Mouse (Mus musculus) hindbrain, embryonic 14.5 days (tissue): ENCODE results near the gene Idh3g. TPM values are rescaled to one million over a fixed set of nuclear protein-coding genes. Genes with fewer than 3 reads are reported as not detected.

Experiments
- ATAC-seq: fragments of 200-750 bp; cut with Nextera tagmentation; 2 replicates; pipeline ENCODE4 v1.8.0; 2017; ENCODE audit warnings: moderate number of reproducible peaks, mild to moderate bottlenecking, moderate TSS enrichment, moderate library complexity; ENCODE audit not compliant: low FRiP score
- DNase-seq: peaks from one replicate; pipeline ENCODE4 v3.0.0-alpha.2; 2015; ENCODE audit warnings: low spot score
- H3K27ac ChIP-seq: fragments of 300-500 bp; sonication (generic); 2 replicates; pipeline ENCODE4 v1.5.1; 2014; ENCODE audit warnings: mild to moderate bottlenecking, moderate library complexity
- H3K27me3 ChIP-seq: fragments of 300-500 bp; sonication (generic); 2 replicates; pipeline ENCODE4 v1.6.1; 2014; ENCODE audit warnings: mild to moderate bottlenecking, low read length, mixed read lengths; ENCODE audit not compliant: control insufficient read depth, insufficient read depth
- H3K36me3 ChIP-seq: fragments of 300-500 bp; sonication (generic); replicated peaks from 2 replicates; pipeline ENCODE4 v1.6.1; 2014; ENCODE audit not compliant: control insufficient read depth, insufficient read depth
- H3K4me1 ChIP-seq: fragments of 300-500 bp; sonication (generic); replicated peaks from 2 replicates; pipeline ENCODE4 v1.6.1; 2014; ENCODE audit warnings: antibody characterized with exemption, low read length, mixed read lengths; ENCODE audit not compliant: control insufficient read depth, insufficient read depth
- H3K4me2 ChIP-seq: fragments of 300-500 bp; sonication (generic); replicated peaks from 2 replicates; pipeline ENCODE4 v1.6.1; 2014; ENCODE audit warnings: mild to moderate bottlenecking, moderate library complexity
- H3K4me3 ChIP-seq: fragments of 300-500 bp; sonication (generic); replicated peaks from 2 replicates; pipeline ENCODE4 v1.5.1; 2014; ENCODE audit warnings: mild to moderate bottlenecking, low read length
- H3K9ac ChIP-seq: fragments of 300-500 bp; sonication (generic); 2 replicates; pipeline ENCODE4 v1.6.1; 2014
- H3K9me3 ChIP-seq: fragments of 300-500 bp; sonication (generic); 2 replicates; pipeline ENCODE4 v1.6.1; 2016; ENCODE audit warnings: low read length; ENCODE audit not compliant: control insufficient read depth
- WGBS: fragments of 180-500 bp; shearing (Covaris S2); extraction: QIAGEN DNeasy Blood & Tissue Kit; methylation state at CpG from one replicate; pipeline ENCODE4 v1.1.7; 2014; 5-methylcytosine and 5-hydroxymethylcytosine counted together
- polyA plus RNA-seq: library from polyadenylated mRNA; unstranded; fragments of >200 nt; fragmentation: Nextera tagmentation; extraction: Ambion mirVana; gene quantifications from 2 replicates; pipeline ENCODE4 v1.2.1, GENCODE M21; 2014

The Idh3g gene
- polyA plus RNA-seq, 1 experiment from 2014 or later, result 260 TPM

DNA sequence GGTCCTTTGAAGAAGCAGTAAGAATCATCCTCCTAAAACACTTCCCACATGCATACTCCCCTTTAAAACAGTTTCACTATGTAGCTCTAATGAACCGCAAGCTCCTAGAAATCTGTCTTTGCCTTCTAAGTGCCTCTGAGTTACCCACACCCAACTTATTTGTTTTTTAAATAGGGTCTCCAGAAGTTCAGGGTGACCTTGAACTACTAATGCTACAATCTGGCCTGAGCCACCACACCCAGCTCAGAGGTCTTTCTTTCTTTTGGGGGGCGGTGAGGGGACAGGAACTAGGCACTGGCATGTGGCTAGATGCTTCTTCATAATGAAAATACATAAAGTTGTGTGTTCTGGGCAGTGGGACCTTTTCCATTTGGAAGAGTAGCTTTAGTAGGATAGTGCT, 10.8 kb upstream of the Idh3g start:
- no peak for ATAC-seq
- 80% methylated on average over 2 of the region's 2 CpGs for WGBS
- DNase-seq, result no peak

DNA sequence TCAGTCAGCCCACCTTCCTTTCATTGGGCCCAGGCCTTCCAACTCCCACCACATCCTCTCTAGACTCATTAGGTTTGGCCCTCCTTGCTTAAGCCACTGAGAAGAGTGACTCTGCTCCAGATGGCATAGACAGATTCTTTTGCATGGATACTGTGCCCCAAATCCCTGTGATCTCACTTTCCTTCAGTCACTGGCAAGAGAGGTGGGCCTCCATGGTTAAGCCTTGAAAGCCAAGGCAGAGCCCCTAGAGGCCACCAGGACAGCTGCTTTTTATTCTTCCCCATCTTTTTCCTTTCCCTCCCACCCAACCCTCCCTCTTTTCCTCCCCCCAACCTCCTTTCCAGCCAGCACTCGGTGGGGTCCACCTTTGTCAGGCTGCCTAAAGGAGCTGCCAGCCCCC, 6.8 kb upstream of the Idh3g start:
- DNase-seq, result no peak
- H3K9ac ChIP-seq, result no peak overlapping the region
- H3K36me3 ChIP-seq, result peaks cover 23% of the 10 kb centered on the region
- WGBS, result 44% methylated on average over 1 of the region's 1 CpGs
- H3K9me3 ChIP-seq, result no peaks in the 10 kb centered on the region
- H3K4me1 ChIP-seq, result peaks cover 2% of the 10 kb centered on the region; the same call in 1 of the 2 replicates
- ATAC-seq, result no peak
- H3K4me2 ChIP-seq, result no peak overlapping the region
- no peak overlapping the region for H3K4me3 ChIP-seq
- no peak overlapping the region for H3K27ac ChIP-seq
- no peaks in the 10 kb centered on the region for H3K27me3 ChIP-seq

More for the DNA sequence above, 10.8 kb upstream of the Idh3g start:
- Histone ChIP-seq H3K36me3 (peaks cover 12% of the 10 kb centered on the region), H3K27me3 (no peaks in the 10 kb centered on the region), H3K4me1 (no peaks in the 10 kb centered on the region), H3K4me3 (no peak overlapping the region), H3K9ac (no peak overlapping the region), H3K9me3 (no peaks in the 10 kb centered on the region), H3K4me2 (no peak overlapping the region), H3K27ac (no peak overlapping the region)

DNA sequence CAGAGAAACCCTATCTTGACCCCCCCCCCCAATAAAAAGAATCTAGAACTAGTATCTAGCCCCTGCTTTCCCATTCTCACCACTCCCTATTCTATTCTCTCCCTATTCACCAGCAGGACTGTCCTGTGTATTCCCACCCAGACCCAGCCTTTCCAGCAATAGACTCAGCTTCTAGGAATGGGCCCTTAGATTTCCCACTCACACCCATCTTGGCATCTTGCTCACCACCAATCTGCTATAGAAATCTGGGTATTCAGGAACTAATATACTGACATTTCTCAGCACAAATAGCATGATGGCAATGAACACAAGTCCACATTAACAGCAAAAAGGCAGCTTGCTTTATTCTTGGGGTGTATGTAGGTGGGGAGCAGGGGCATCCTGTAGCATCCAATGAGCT, 6.3 kb upstream of the Idh3g start:
- H3K4me1 ChIP-seq, result peaks cover 7% of the 10 kb centered on the region
- no peak overlapping the region for H3K27ac ChIP-seq
- no peaks in the 10 kb centered on the region for H3K9me3 ChIP-seq
- H3K36me3 ChIP-seq, result peaks cover 23% of the 10 kb centered on the region
- DNase-seq, result no peak
- no peak overlapping the region for H3K9ac ChIP-seq
- no peaks in the 10 kb centered on the region for H3K27me3 ChIP-seq
- ATAC-seq, result no peak
- no peak overlapping the region for H3K4me3 ChIP-seq
- no peak overlapping the region for H3K4me2 ChIP-seq

- WGBS, result 96% methylated on average over 1 of the region's 1 CpGs
- Histone ChIP-seq H3K4me1 (peaks cover 23% of the 10 kb centered on the region), H3K4me3 (no peak overlapping the region), H3K4me2 (peak overlapping the region; percentile 57), H3K27me3 (no peaks in the 10 kb centered on the region), H3K9me3 (no peaks in the 10 kb centered on the region), H3K27ac (no peak overlapping the region), H3K9ac (no peak overlapping the region), H3K36me3 (peaks cover 11% of the 10 kb centered on the region)
- no peak for DNase-seq
- no peak for ATAC-seq
Observed at GRCm38 (mm10) chrX:73788501-73788900, 1.8 kb upstream of the Idh3g start.

DNA sequence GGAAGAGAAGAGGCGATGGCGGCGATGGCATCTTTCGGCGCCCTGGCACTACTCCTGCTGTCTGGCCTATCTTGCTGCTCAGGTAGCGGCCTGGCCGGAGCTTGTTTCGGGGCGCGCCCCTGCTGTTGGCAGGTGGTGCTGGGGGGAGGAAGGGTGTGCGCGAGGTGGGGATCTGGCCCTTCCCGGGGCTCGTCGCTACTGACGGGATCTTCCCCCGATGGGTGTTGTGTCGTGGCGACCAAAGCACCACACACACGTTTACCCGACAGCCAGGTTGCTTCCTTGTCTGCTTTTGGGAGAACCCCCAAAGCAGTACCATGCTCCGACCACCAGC, 495 bp upstream of the Idh3g start:
- Histone ChIP-seq H3K27ac (peak overlapping the region; percentile 83), H3K4me3 (peak overlapping the region; percentile 52), H3K4me2 (peak overlapping the region; percentile 57), H3K27me3 (no peaks in the 10 kb centered on the region), H3K4me1 (peaks cover 23% of the 10 kb centered on the region), H3K36me3 (peaks cover 11% of the 10 kb centered on the region), H3K9me3 (no peaks in the 10 kb centered on the region), H3K9ac (peak overlapping the region; percentile 71)
- ATAC-seq (peak; percentile 52), DNase-seq (no peak)
- WGBS, result 24% methylated on average over 22 of the region's 22 CpGs

DNA sequence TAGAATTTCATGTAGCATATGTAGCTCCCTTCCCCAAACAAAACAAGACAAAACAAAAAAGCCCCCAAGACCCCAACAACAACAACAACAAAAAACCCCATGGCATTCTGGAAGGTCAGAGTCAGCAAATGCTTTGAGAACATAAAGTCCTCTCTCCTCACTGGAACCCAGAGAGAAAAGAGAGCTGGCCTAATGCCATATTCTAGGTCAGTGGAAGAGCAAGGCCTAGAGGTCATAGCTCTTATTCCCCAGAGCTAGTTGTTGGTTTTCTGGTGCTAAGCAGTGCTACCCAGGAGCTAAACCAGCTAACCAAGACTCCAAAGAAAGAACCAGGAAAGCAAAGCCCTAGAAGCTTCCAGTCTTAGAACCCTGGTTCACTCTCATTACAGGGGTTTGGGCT, 1.0 kb downstream of the Idh3g start:
- ATAC-seq, result no peak
- Histone ChIP-seq H3K9me3 (no peaks in the 10 kb centered on the region), H3K9ac (peak overlapping the region; percentile 67), H3K36me3 (peaks cover 25% of the 10 kb centered on the region), H3K27me3 (no peaks in the 10 kb centered on the region), H3K4me3 (peak overlapping the region; percentile 52), H3K4me2 (peak overlapping the region; percentile 68), H3K27ac (peak overlapping the region; percentile 86), H3K4me1 (peaks cover 23% of the 10 kb centered on the region)
- no peak for DNase-seq

DNA sequence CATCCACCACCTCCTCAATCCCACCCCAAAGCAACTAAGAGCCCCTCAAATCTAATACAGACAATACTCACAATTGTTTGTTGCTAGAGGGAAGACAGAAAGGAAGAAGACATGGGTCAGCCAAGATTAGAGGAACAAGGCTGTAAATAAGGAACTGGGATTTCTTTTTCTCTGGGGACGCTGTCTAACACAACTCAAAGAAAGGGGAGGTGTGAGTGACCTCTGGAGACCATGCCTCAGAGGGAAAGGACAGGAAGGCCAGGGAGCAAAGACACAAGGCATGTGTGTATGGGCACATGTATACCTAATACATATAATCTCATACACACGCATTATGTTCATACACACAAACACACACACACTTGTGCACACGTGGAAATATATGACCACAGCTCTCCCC, 4.5 kb downstream of the Idh3g start:
- DNase-seq (no peak), ATAC-seq (no peak)
- Histone ChIP-seq H3K36me3 (peaks cover 46% of the 10 kb centered on the region), H3K4me3 (no peak overlapping the region), H3K9ac (no peak overlapping the region), H3K4me2 (no peak overlapping the region), H3K27ac (no peak overlapping the region), H3K27me3 (no peaks in the 10 kb centered on the region), H3K4me1 (peaks cover 13% of the 10 kb centered on the region), H3K9me3 (no peaks in the 10 kb centered on the region)
- WGBS, result 92% methylated on average over 3 of the region's 3 CpGs

- H3K4me1 ChIP-seq, result no peaks in the 10 kb centered on the region
- WGBS, result 73% methylated on average over 10 of the region's 10 CpGs
- ATAC-seq (no peak; the same call in 1 of the 2 replicates), DNase-seq (no peak)
- H3K27ac ChIP-seq, result no peak overlapping the region
- H3K9ac ChIP-seq, result no peak overlapping the region
- H3K9me3 ChIP-seq, result no peaks in the 10 kb centered on the region
- peaks cover 29% of the 10 kb centered on the region for H3K36me3 ChIP-seq
- no peaks in the 10 kb centered on the region for H3K27me3 ChIP-seq
- H3K4me2 ChIP-seq, result no peak overlapping the region
- no peak overlapping the region for H3K4me3 ChIP-seq
Observed at GRCm38 (mm10) chrX:73774802-73775483, 11.8 kb downstream of the Idh3g start.

- H3K9me3 ChIP-seq, result no peaks in the 10 kb centered on the region
- peaks cover 22% of the 10 kb centered on the region for H3K36me3 ChIP-seq
- no peak within 1 kb of the TSS for H3K9ac ChIP-seq
- H3K27ac ChIP-seq, result no peak within 1 kb of the TSS
- no peak within 1 kb of the TSS for H3K4me2 ChIP-seq
- DNase-seq, result no peak
- no peaks in the 10 kb centered on the region for H3K27me3 ChIP-seq
- ATAC-seq, result peak; percentile 26; the same call in 1 of the 2 replicates
- 55% methylated on average over 9 of the region's 9 CpGs for WGBS
- H3K4me1 ChIP-seq, result no peaks in the 10 kb centered on the region
- H3K4me3 ChIP-seq, result no peak within 1 kb of the TSS
Observed at GRCm38 (mm10) chrX:73774168-73774760, 12.4 kb downstream of the Idh3g start, which contains the start of gene Srpk3. TSS of gene Srpk3 (plus strand) at chrX:73774405.
